Mouse (Mus musculus) stomach, postnatal 0 days (tissue): Measurements from ENCODE around the gene Gm13304. TPM values are rescaled to one million over a fixed set of nuclear protein-coding genes. Genes with fewer than 3 reads are reported as not detected.
"Not testable (repeated sequence)": the region's sequence is repeated elsewhere in the genome, so short reads cannot be mapped to it uniquely, and the experiment has no call there.

ENCODE experiments used
- ATAC-seq: fragments of 200-750 bp; cut with Nextera tagmentation; 2 replicates; pipeline ENCODE4 v1.8.0; 2017; ENCODE audit not compliant: low FRiP score, low TSS enrichment
- DNase-seq: peaks from one replicate; pipeline ENCODE4 v3.0.0-alpha.2; 2016; ENCODE audit warnings: low spot score
- H3K27ac ChIP-seq: fragments of 300-500 bp; sonication (generic); replicated peaks from 2 replicates; pipeline ENCODE4 v1.5.1; 2014; ENCODE audit warnings: mild to moderate bottlenecking, control low read depth
- H3K27me3 ChIP-seq: fragments of 300-500 bp; sonication (generic); 2 replicates; pipeline ENCODE4 v1.6.1; 2014; ENCODE audit warnings: low read length; ENCODE audit not compliant: control insufficient read depth, insufficient read depth
- H3K36me3 ChIP-seq: fragments of 300-500 bp; sonication (generic); 2 replicates; pipeline ENCODE4 v1.6.1; 2014; ENCODE audit warnings: low read length, mixed read lengths; ENCODE audit not compliant: control insufficient read depth, insufficient read depth
- H3K4me1 ChIP-seq: fragments of 300-500 bp; sonication (generic); replicated peaks from 2 replicates; pipeline ENCODE4 v1.6.1; 2014; ENCODE audit warnings: antibody characterized with exemption; ENCODE audit not compliant: control insufficient read depth, insufficient read depth
- H3K4me2 ChIP-seq: fragments of 300-500 bp; sonication (generic); replicated peaks from 2 replicates; pipeline ENCODE4 v1.6.1; 2014; ENCODE audit warnings: low read depth, mild to moderate bottlenecking, control low read depth, moderate library complexity
- H3K4me3 ChIP-seq: fragments of 300-500 bp; sonication (generic); 2 replicates; pipeline ENCODE4 v1.5.1; 2014; ENCODE audit warnings: low read depth, low read length, control low read depth
- H3K9ac ChIP-seq: fragments of 300-500 bp; sonication (generic); 2 replicates; pipeline ENCODE4 v1.6.1; 2014; ENCODE audit warnings: mild to moderate bottlenecking, low read length, control low read depth, mixed read lengths
- H3K9me3 ChIP-seq: fragments of 300-500 bp; sonication (generic); 2 replicates; pipeline ENCODE4 v1.6.1; 2016; ENCODE audit warnings: low read length; ENCODE audit not compliant: control insufficient read depth
- WGBS: fragments of 180-500 bp; shearing (Covaris S2); extraction: QIAGEN DNeasy Blood & Tissue Kit; methylation state at CpG from one replicate; pipeline ENCODE4 v1.1.7; 2014; 5-methylcytosine and 5-hydroxymethylcytosine counted together
- polyA plus RNA-seq: library from polyadenylated mRNA; unstranded; fragments of >200 nt; fragmentation: Nextera tagmentation; extraction: Ambion mirVana; gene quantifications from 2 replicates; pipeline ENCODE4 v1.2.1, GENCODE M21; 2015

Gene Gm13304
- 10.0 TPM in 1 of 2 replicates, not detected in the other for polyA plus RNA-seq

DNA sequence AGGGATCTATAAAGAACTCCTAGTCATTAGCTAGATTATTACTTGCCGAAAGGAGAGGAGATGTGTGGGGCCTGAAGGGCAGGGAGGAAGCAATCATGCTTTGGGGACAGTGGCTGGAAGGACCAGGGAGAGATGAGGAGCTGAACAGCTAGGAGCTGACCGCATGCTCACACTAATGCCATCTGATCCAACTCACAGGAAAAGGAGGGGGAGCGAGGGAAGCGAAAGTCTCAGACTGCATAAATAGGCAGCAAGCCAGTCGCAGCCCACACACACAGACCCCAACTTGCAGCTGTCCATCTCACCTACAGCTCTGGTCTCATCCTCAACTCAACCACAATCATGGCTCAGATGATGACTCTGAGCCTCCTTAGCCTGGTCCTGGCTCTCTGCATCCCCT lies at the start of gene Gm13304:
TSS of gene Gm13304 (plus strand) at position 301 of the 400 bp plus-strand sequence.
- H3K4me1 ChIP-seq, H3K9ac ChIP-seq, H3K4me2 ChIP-seq, H3K36me3 ChIP-seq, H3K27me3 ChIP-seq, H3K4me3 ChIP-seq, DNase-seq, H3K9me3 ChIP-seq, ATAC-seq, H3K27ac ChIP-seq: not testable (repeated sequence)
- WGBS, result no CpG with 5 or more reads among the region's 5 CpGs

DNA sequence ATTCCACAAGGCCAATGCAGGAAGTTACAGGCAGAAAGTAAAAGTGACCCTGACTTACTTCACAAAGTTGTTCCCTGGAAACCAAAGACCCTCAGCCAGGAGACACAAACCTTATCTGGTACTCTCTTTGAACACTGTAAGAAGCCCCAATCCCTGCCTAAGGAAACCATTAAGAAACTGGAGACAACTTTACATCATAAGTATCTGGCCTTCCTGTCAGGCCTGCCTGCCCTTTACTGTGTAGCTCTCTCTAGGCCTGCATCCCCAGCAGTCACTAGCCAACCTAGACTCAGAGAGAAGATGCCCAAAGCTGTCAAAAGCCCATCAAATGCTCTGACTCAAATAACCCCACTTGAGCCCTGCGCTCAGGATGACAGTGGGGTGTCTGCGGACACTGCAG lies 23.7 kb upstream of the Gm13304 start, which contains the start of gene Gm3893:
TSS of gene Gm3893 (plus strand) at position 301 of the 400 bp plus-strand sequence.
- not testable (repeated sequence) for H3K27ac ChIP-seq, H3K27me3 ChIP-seq, H3K9ac ChIP-seq, H3K4me1 ChIP-seq, H3K4me3 ChIP-seq, H3K36me3 ChIP-seq, ATAC-seq, H3K4me2 ChIP-seq, DNase-seq, H3K9me3 ChIP-seq
- WGBS, result no CpG with 5 or more reads among the region's 2 CpGs

DNA sequence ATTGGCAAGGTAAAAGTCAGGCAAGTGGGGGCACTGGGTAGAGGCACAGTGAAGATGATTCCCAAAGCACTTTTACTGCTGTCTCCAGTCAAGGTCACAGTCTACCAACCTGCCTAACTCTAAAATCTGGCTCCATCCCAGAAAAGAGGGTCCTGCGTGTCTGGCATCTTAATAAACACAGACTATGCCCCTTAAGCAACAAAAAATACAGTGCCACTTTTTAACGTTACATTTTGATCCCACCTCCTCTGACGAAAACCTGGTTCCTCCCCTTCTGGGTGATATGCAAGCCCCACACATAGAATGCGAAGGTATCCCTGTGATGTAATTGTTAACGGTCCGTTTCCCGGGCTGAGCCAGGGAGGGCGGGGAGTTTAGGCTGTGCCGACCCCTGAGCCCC lies 38.5 kb downstream of the Gm13304 start, which contains the start of gene Gm13306:
TSS of gene Gm13306 (plus strand) at position 301 of the 400 bp plus-strand sequence.
- H3K4me1 ChIP-seq, DNase-seq, H3K36me3 ChIP-seq, H3K9me3 ChIP-seq, H3K27me3 ChIP-seq, ATAC-seq, H3K27ac ChIP-seq, H3K4me2 ChIP-seq, H3K9ac ChIP-seq, H3K4me3 ChIP-seq: not testable (repeated sequence)
- WGBS, result no CpG with 5 or more reads among the region's 9 CpGs

Other genes with a start within 250 kb of the Gm13304 start
- 11.1 and 17.8 TPM in 2 replicates for gene Gm21541, start 211.2 kb upstream of the Gm13304 start, polyA plus RNA-seq
- gene Gm20878, start 173.2 kb upstream of the Gm13304 start, polyA plus RNA-seq, result 2.0 and 2.3 TPM in 2 replicates
- gene Fam205a4, start 148.8 kb upstream of the Gm13304 start, polyA plus RNA-seq, result 0.06 and 0.08 TPM in 2 replicates
- gene Gm21093, start 80.1 kb upstream of the Gm13304 start, polyA plus RNA-seq, result 0.10 TPM in 1 of 2 replicates, not detected in the other
- not detected in 2 replicates for gene Gm3893, start 23.6 kb upstream of the Gm13304 start, polyA plus RNA-seq
- not detected in 2 replicates for gene Gm13306, start 38.6 kb downstream of the Gm13304 start, polyA plus RNA-seq
- gene Gm13305, start 53.8 kb downstream of the Gm13304 start, polyA plus RNA-seq, result 0.39 TPM in 1 of 2 replicates, not detected in the other
- gene Gm10600, start 125.8 kb downstream of the Gm13304 start, polyA plus RNA-seq, result not detected in 2 replicates
- 0.42 TPM in 1 of 2 replicates, not detected in the other for gene Ccl21b, start 140.9 kb downstream of the Gm13304 start, polyA plus RNA-seq
- not detected in 2 replicates for gene Gm21953, start 179.4 kb downstream of the Gm13304 start, polyA plus RNA-seq
- not detected in 2 replicates for gene Fam205a3, start 203.5 kb downstream of the Gm13304 start, polyA plus RNA-seq